Mouse (Mus musculus) layer of hippocampus, postnatal 36 days (tissue): Measurements from ENCODE around the gene Trhr2. TPM values are rescaled to one million over a fixed set of nuclear protein-coding genes. Genes with fewer than 3 reads are reported as not detected.

Experiments
- DNase-seq, 2 experiments: peaks; one replicate each; pipeline ENCODE4 v3.0.0; 2022
- total RNA-seq, 2 experiments: library from RNA; stranded (reverse); gene quantifications; 2 replicates each; pipeline ENCODE4 v1.2.3; 2021

Trhr2 gene
- total RNA-seq, 2 experiments from 2014 or later, result 0.52 to 0.56 TPM

GRCm38 (mm10) chr8:122354157-122354556 lies 6.4 kb downstream of the Trhr2 start:
- no peak for DNase-seq

- DNase-seq, result no peak
Measured at GRCm38 (mm10) chr8:122350309-122351089, 10.0 kb downstream of the Trhr2 start.

- DNase-seq, result no peak
Measured at GRCm38 (mm10) chr8:122349357-122350297, 10.9 kb downstream of the Trhr2 start.

- DNase-seq, result peak; percentile 63 to 73
Measured at GRCm38 (mm10) chr8:122347811-122348552, 12.6 kb downstream of the Trhr2 start.

- DNase-seq, result no peak
Measured at GRCm38 (mm10) chr8:122345181-122346095, 15.1 kb downstream of the Trhr2 start.

GRCm38 (mm10) chr8:122344219-122344618 lies 16.3 kb downstream of the Trhr2 start:
- no peak for DNase-seq

- DNase-seq, result no peak
Measured at GRCm38 (mm10) chr8:122343758-122344157, 16.8 kb downstream of the Trhr2 start.

- DNase-seq, result no peak
Measured at GRCm38 (mm10) chr8:122343341-122343740, 17.2 kb downstream of the Trhr2 start.

- no peak for DNase-seq
Measured at GRCm38 (mm10) chr8:122342806-122343209, 17.7 kb downstream of the Trhr2 start.

GRCm38 (mm10) chr8:122342362-122342761 lies 18.2 kb downstream of the Trhr2 start:
- no peak for DNase-seq

GRCm38 (mm10) chr8:122341790-122342189 lies 18.8 kb downstream of the Trhr2 start:
- no peak for DNase-seq

- DNase-seq, result no peak
Measured at GRCm38 (mm10) chr8:122340761-122341160, 19.8 kb downstream of the Trhr2 start.

GRCm38 (mm10) chr8:122338852-122339251 lies 21.7 kb downstream of the Trhr2 start:
- no peak for DNase-seq

GRCm38 (mm10) chr8:122336251-122336910 lies 24.2 kb downstream of the Trhr2 start:
- DNase-seq, result peak in 1 of 2 experiments; percentile 47

GRCm38 (mm10) chr8:122335638-122336250 lies 24.8 kb downstream of the Trhr2 start:
- no peak for DNase-seq

GRCm38 (mm10) chr8:122334791-122335490 lies 25.6 kb downstream of the Trhr2 start:
- DNase-seq, result no peak

GRCm38 (mm10) chr8:122333531-122333930 lies 27.0 kb downstream of the Trhr2 start:
- DNase-seq, result no peak

GRCm38 (mm10) chr8:122332753-122333506 lies 27.6 kb downstream of the Trhr2 start:
- peak; percentile 79 to 85 for DNase-seq

- no peak for DNase-seq
Measured at GRCm38 (mm10) chr8:122331134-122331523, 29.4 kb downstream of the Trhr2 start.
